Mouse (Mus musculus): ENCODE measurements around the gene Hps3.

DNA sequence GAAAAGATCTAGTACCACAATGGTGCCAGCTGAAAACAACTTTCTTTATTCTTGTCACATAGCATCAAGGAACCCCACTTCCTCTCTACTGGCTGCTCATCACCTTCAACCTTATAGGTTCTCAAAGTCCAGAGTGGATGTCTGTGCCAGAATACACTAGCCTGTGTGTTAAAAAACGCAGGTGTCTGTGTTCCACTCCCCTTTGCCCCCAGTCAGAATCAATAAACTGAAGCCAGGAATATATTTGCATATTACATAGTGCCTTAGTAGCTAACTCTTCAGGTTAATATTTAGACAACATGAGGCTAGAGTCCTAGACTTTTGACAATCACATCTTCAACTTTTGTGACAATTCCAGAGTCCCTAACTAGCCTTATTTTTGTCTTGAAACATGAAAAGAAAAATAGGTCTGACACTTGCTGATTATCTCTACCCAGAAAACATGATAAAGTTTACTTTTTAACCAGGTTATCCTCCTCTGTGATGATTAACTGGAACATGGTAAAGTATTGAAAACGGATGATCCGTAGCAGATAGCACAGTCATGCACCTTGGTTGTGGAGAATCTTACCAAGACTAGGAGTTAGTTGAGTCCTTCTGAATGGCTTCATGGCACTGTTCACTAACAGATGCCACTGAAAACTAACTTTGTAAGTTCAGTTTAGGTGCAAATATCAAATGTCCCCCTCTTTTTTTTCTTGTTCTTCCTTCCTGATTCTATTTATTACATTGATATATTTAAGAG is 72.2 kb downstream of the Hps3 start:
- TF ChIP-seq CTCF (IDR thresholded peaks at IDR 0.05; ENCODE audit: borderline replicate concordance, control insufficient read depth, extremely low read depth, insufficient read depth, low read length, poor library complexity) (no peak), POLR2A (IDR thresholded peaks at IDR 0.05; ENCODE audit: control insufficient read depth, extremely low read depth, insufficient read depth, low read length, poor library complexity) (no peak)
